Mouse (Mus musculus) CH12.LX (cell line): Measurements from ENCODE around the gene Cend1. TPM values are rescaled to one million over a fixed set of nuclear protein-coding genes. Genes with fewer than 3 reads are reported as not detected.

ENCODE experiments used
- DNase-seq: peaks from one replicate; pipeline ENCODE4 v3.0.0-alpha.2; 2013; ENCODE audit errors: extremely low read depth
- H3K27ac ChIP-seq: 2 replicates; pipeline ENCODE4 v1.5.1; 2012; ENCODE audit warnings: low read depth, mild to moderate bottlenecking, control low read depth, moderate library complexity; ENCODE audit not compliant: insufficient read depth
- H3K27me3 ChIP-seq: replicated peaks from 2 replicates; pipeline ENCODE3; 2012; ENCODE audit warnings: inconsistent platforms
- H3K36me3 ChIP-seq, 2 experiments: replicated peaks in 1 of 2; 2 replicates each; pipeline versions ENCODE3 to v1.6.1; 2012; ENCODE audit warnings: inconsistent platforms in 1 of 2, low read length in 1 of 2, mild to moderate bottlenecking in 1 of 2, mixed read lengths in 1 of 2, moderate library complexity in 1 of 2; ENCODE audit not compliant: control insufficient read depth in 1 of 2, insufficient read depth in 1 of 2
- H3K4me1 ChIP-seq, 2 experiments: 2 replicates each; pipeline ENCODE4 v1.6.1; 2012; ENCODE audit warnings: inconsistent platforms in 1 of 2, moderate library complexity in 1 of 2; ENCODE audit not compliant: insufficient read depth in 2 of 2, control insufficient read depth in 1 of 2
- H3K4me2 ChIP-seq: 2 replicates; pipeline ENCODE4 v1.6.1; 2012; ENCODE audit warnings: low read depth, mild to moderate bottlenecking, control low read depth; ENCODE audit not compliant: poor library complexity, insufficient read depth, severe bottlenecking
- H3K4me3 ChIP-seq, 3 experiments: fragments of 150-350 bp in 1 of 3; sonication (generic) in 1 of 3; replicated peaks in 1 of 3; 2 replicates each; pipeline versions ENCODE3 to v1.5.1; 2011 to 2012; ENCODE audit warnings: low read depth in 2 of 3, low read length in 2 of 3, mild to moderate bottlenecking in 2 of 3, moderate library complexity in 2 of 3, control low read depth in 1 of 3, improper control_type of control experiment in 1 of 3, inconsistent platforms in 1 of 3, mixed read lengths in 1 of 3; ENCODE audit not compliant: poor library complexity in 1 of 3
- H3K79me2 ChIP-seq: replicated peaks from 2 replicates; pipeline ENCODE4 v1.6.1; 2012; ENCODE audit warnings: mild to moderate bottlenecking, moderate library complexity; ENCODE audit not compliant: control insufficient read depth, poor library complexity, insufficient read depth, severe bottlenecking; ENCODE audit errors: extremely low read depth
- H3K9ac ChIP-seq: 2 replicates; pipeline ENCODE4 v1.6.1; 2012; ENCODE audit warnings: low read depth, mild to moderate bottlenecking, control low read depth, moderate library complexity; ENCODE audit not compliant: insufficient read depth
- H3K9me3 ChIP-seq: replicated peaks from 2 replicates; pipeline ENCODE3; 2012; ENCODE audit warnings: low read length, inconsistent platforms, mixed read lengths
- BHLHE40 ChIP-seq: IDR thresholded peaks from 2 replicates; pipeline ENCODE4 v1.6.1; 2011; ENCODE audit warnings: mild to moderate bottlenecking, low read depth, low read length, improper control_type of control experiment
- CHD1 ChIP-seq: IDR thresholded peaks from 2 replicates; pipeline ENCODE4 v1.6.1; 2012; ENCODE audit warnings: low read depth, low read length, improper control_type of control experiment, inconsistent platforms
- CTCF ChIP-seq, 2 experiments: IDR thresholded peaks in 1 of 2; conservative IDR thresholded peaks in 1 of 2; 2 replicates each; pipeline ENCODE4 v1.5.1; 2011 to 2012; ENCODE audit warnings: low read depth in 2 of 2, low read length in 2 of 2, improper control_type of control experiment in 1 of 2, inconsistent platforms in 1 of 2, mild to moderate bottlenecking in 1 of 2, moderate library complexity in 1 of 2
- ELF1 ChIP-seq: IDR thresholded peaks from 2 replicates; pipeline ENCODE4 v1.6.1; 2014; ENCODE audit warnings: low read depth, mild to moderate bottlenecking, inconsistent platforms, low read length, improper control_type of control experiment
- ETS1 ChIP-seq: conservative IDR thresholded peaks from 2 replicates; pipeline ENCODE4 v1.6.1; 2012; ENCODE audit warnings: low read depth, mild to moderate bottlenecking, inconsistent platforms, low read length, improper control_type of control experiment, moderate library complexity
- GABPA ChIP-seq: IDR thresholded peaks from 2 replicates; pipeline ENCODE4 v1.6.1; 2012; ENCODE audit warnings: low read depth, low read length, improper control_type of control experiment, inconsistent platforms; ENCODE audit not compliant: insufficient replicate concordance
- IRF4 ChIP-seq: IDR thresholded peaks from 2 replicates; pipeline ENCODE4 v1.6.1; 2014; ENCODE audit warnings: low read depth, mild to moderate bottlenecking, inconsistent platforms, low read length, improper control_type of control experiment
- JUN ChIP-seq: IDR thresholded peaks from 2 replicates; pipeline ENCODE4 v1.6.1; 2011; ENCODE audit warnings: low read depth, mild to moderate bottlenecking, low read length, improper control_type of control experiment, moderate library complexity; ENCODE audit not compliant: insufficient read depth
- JUND ChIP-seq: conservative IDR thresholded peaks from 2 replicates; pipeline ENCODE4 v1.6.1; 2011; ENCODE audit warnings: low read depth, low read length, improper control_type of control experiment
- MAFK ChIP-seq: IDR thresholded peaks from 2 replicates; pipeline ENCODE4 v1.6.1; 2011; ENCODE audit warnings: low read length, improper control_type of control experiment; ENCODE audit not compliant: insufficient replicate concordance
- MAX ChIP-seq: IDR thresholded peaks from 2 replicates; pipeline ENCODE4 v1.6.1; 2011; ENCODE audit warnings: low read length, improper control_type of control experiment
- MEF2A ChIP-seq: IDR thresholded peaks from 2 replicates; pipeline ENCODE4 v1.6.1; 2014; ENCODE audit warnings: low read depth, mild to moderate bottlenecking, inconsistent platforms, low read length, improper control_type of control experiment, borderline replicate concordance
- MXI1 ChIP-seq: IDR thresholded peaks from 2 replicates; pipeline ENCODE4 v1.6.1; 2011; ENCODE audit warnings: mild to moderate bottlenecking, low read depth, low read length, improper control_type of control experiment
- MYC ChIP-seq: IDR thresholded peaks from 2 replicates; pipeline ENCODE4 v1.6.1; 2011; ENCODE audit warnings: low read depth, mild to moderate bottlenecking, improper control_type of control experiment, low read length
- NELFE ChIP-seq: IDR thresholded peaks from 2 replicates; pipeline ENCODE4 v1.6.1; 2011; ENCODE audit warnings: low read depth, low read length, improper control_type of control experiment
- PAX5 ChIP-seq: IDR thresholded peaks from 2 replicates; pipeline ENCODE4 v1.6.1; 2012; ENCODE audit warnings: low read length, inconsistent platforms, mixed read lengths
- POLR2A ChIP-seq: IDR thresholded peaks from 2 replicates; pipeline ENCODE4 v1.6.1; 2011; ENCODE audit warnings: low read depth, mild to moderate bottlenecking, improper control_type of control experiment, low read length
- POLR2AphosphoS2 ChIP-seq: IDR thresholded peaks from 2 replicates; pipeline ENCODE4 v1.6.1; 2011; ENCODE audit warnings: low read depth, low read length, improper control_type of control experiment
- RAD21 ChIP-seq: IDR thresholded peaks from 2 replicates; pipeline ENCODE4 v1.6.1; 2011; ENCODE audit warnings: low read depth, mild to moderate bottlenecking, low read length, improper control_type of control experiment, moderate library complexity
- RCOR1 ChIP-seq: conservative IDR thresholded peaks from 2 replicates; pipeline ENCODE4 v1.6.1; 2012; ENCODE audit warnings: low read depth, mild to moderate bottlenecking, inconsistent platforms, low read length, improper control_type of control experiment
- SMC3 ChIP-seq: IDR thresholded peaks from 2 replicates; pipeline ENCODE4 v1.6.1; 2011; ENCODE audit warnings: low read depth, low read length, improper control_type of control experiment
- TCF12 ChIP-seq: IDR thresholded peaks from 2 replicates; pipeline ENCODE4 v1.6.1; 2014; ENCODE audit warnings: low read depth, mild to moderate bottlenecking, inconsistent platforms, low read length, improper control_type of control experiment
- UBTF ChIP-seq: IDR thresholded peaks from 2 replicates; pipeline ENCODE4 v1.6.1; 2012; ENCODE audit warnings: low read depth, mild to moderate bottlenecking, inconsistent platforms, low read length, improper control_type of control experiment, moderate library complexity
- USF1 ChIP-seq: IDR thresholded peaks from 2 replicates; pipeline ENCODE4 v1.6.1; 2014; ENCODE audit warnings: low read depth, mild to moderate bottlenecking, inconsistent platforms, low read length, improper control_type of control experiment
- USF2 ChIP-seq: conservative IDR thresholded peaks from 2 replicates; pipeline ENCODE4 v1.6.1; 2011; ENCODE audit warnings: low read depth, low read length, improper control_type of control experiment
- ZC3H11A ChIP-seq: IDR thresholded peaks from 2 replicates; pipeline ENCODE4 v1.6.1; 2012; ENCODE audit warnings: low read depth, mild to moderate bottlenecking, inconsistent platforms, low read length, improper control_type of control experiment
- ZKSCAN1 ChIP-seq: IDR thresholded peaks from 2 replicates; pipeline ENCODE4 v1.6.1; 2012; ENCODE audit warnings: low read depth, inconsistent platforms, low read length, improper control_type of control experiment, borderline replicate concordance
- ZMIZ1 ChIP-seq: IDR thresholded peaks from 2 replicates; pipeline ENCODE4 v1.6.1; 2012; ENCODE audit warnings: low read depth, mild to moderate bottlenecking, inconsistent platforms, low read length, improper control_type of control experiment
- ZNF384 ChIP-seq: IDR thresholded peaks from 2 replicates; pipeline ENCODE4 v1.6.1; 2012; ENCODE audit warnings: low read depth, low read length, improper control_type of control experiment, inconsistent platforms
- dilution Hi-C: fragments of 300-500 bp; cut with MboI; formaldehyde crosslinking; loops from 2 replicates; pipeline ENCODE4 v1.14.3; 2020; ENCODE audit warnings: low sequenced_read_pairs; ENCODE audit not compliant: extremely low pct_unique_long_range_greater_than_20kb, extremely low pct_ligation_motif_present
- in situ Hi-C: fragments of 300-500 bp; cut with MboI; formaldehyde crosslinking; loops from 3 replicates; pipeline ENCODE4 v1.14.3; 2019; ENCODE audit warnings: low sequenced_read_pairs, low pct_ligation_motif_present, low pct_unique_long_range_greater_than_20kb, mixed read lengths
- polyA plus RNA-seq: library from polyadenylated mRNA; unstranded; fragments of >175 nt; gene quantifications from 2 replicates; pipeline ENCODE4 v1.2.1, GENCODE M21; 2012; ENCODE audit warnings: low read depth; ENCODE audit not compliant: insufficient read length
- total RNA-seq, 2 experiments: library from RNA; depleted of rRNA; stranded (reverse); fragments of 300-350 nt in 1 of 2; fragments of >200 nt in 1 of 2; gene quantifications; 2 replicates each; pipeline ENCODE4 v1.2.3; 2012 to 2014

Gene Cend1
- total and polyA plus RNA-seq, 3 experiments, result not detected

DNA sequence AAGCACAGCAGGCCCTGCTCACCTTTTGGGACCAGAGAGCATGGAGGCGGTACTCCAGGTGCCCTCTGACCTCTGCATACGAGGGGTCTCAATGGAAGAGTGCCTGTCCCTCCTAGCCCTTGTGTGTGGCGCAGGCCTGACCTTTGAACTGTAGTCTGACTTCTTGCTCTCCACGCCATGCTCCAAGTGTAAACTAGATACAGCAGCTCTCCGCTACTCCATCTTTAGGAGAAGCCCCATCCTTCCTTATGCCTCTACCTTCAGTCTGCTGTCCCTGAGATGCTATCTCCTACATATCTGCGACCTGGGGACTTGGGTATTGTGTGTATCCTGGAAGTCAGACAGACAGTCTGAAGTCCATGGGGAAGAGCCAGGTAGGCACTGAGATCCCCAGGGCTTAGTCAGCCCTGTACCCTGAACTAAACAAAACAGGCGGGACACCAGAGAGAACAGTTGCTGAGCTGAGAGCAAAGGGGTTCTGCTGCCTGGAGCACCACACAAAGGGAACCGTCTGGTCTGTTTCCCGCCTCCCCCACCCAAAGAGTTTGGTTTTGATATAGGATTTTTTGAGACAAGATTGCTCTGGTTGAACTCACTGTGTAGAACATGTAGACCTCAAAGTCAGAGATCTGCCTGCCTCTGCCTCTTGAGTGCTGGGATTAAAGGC is 6.7 kb upstream of the Cend1 start:
- in situ Hi-C loops, result no loop called here
- dilution Hi-C loops, result no loop called here
- H3K79me2 ChIP-seq, result peaks cover 12% of the 10 kb centered on the region
- no peaks in the 10 kb centered on the region for H3K9me3 ChIP-seq
- H3K27ac ChIP-seq, result peak overlapping the region; percentile 28; the same call in 1 of the 2 replicates
- peaks cover 20 to 44% of the 10 kb centered on the region in 2 experiments for H3K4me1 ChIP-seq
- peak overlapping the region; percentile 92 for H3K4me2 ChIP-seq
- TF ChIP-seq CHD1 (no peak), NELFE (no peak), UBTF (no peak), ZNF384 (no peak), POLR2A (no peak), PAX5 (no peak)
- H3K27me3 ChIP-seq, result no peaks in the 10 kb centered on the region
- H3K9ac ChIP-seq, result peak overlapping the region; percentile 45
- peak overlapping the region; percentile 50 to 70 (median 51) for H3K4me3 ChIP-seq
- DNase-seq, result no peak
- peaks cover 60 to 66% of the 10 kb centered on the region in 2 experiments for H3K36me3 ChIP-seq

DNA sequence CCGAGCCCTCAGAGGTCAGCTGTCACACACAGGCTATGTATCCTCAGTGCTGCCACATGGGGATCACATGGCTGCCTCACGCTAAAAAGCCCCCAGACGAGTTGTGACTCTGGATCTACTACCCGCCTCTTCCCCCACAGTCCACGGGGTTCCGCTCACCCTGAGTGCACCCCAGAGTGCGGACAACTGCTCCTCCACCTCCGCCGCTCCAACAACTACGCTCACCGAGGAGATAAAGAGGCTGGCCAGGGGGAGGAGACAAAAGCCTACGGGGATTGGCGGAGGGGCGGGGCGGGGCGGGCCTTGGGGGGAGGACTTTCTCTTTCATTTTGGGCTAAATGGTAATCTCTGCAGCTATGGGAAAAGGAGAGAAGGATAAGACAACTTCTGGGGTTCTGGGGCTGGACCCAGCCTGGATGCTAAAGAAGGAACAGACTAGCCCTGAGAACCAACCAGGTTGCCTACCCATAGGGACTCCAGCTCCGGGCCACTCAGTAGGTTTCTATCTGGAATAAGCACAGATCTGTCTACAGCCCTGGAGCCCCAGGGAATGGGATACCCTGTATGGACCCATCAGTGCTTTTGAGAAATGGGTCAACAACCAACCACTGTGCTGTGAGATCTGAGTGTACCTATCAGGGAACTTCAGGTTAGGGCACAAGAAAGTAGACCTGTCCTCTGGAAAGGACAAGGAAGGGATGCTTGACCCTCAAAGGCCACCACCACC is 6.0 kb upstream of the Cend1 start:
- Histone ChIP-seq H3K4me1 (peaks cover 17 to 37% of the 10 kb centered on the region in 2 experiments), H3K9me3 (no peaks in the 10 kb centered on the region), H3K27me3 (no peaks in the 10 kb centered on the region), H3K4me2 (peak overlapping the region; percentile 92), H3K9ac (peak overlapping the region; percentile 62), H3K36me3 (peaks cover 62 to 66% of the 10 kb centered on the region in 2 experiments), H3K27ac (peak overlapping the region; percentile 28; the same call in 1 of the 2 replicates), H3K4me3 (peak overlapping the region; percentile 50 to 65 (median 55)), H3K79me2 (peaks cover 12% of the 10 kb centered on the region)
- in situ Hi-C loops, result no loop called here
- DNase-seq, result peak; percentile 67
- dilution Hi-C loops, result no loop called here
- TF ChIP-seq MEF2A (no peak), JUND (no peak), TCF12 (peak; percentile 29; the same call in 1 of the 2 replicates), ELF1 (no peak), ZC3H11A (no peak), CHD1 (no peak), MAFK (no peak), MXI1 (peak; percentile 81), NELFE (no peak; the same call in 1 of the 2 replicates), CTCF (conservative IDR thresholded peaks at IDR 0.05 in 1 of 2, IDR thresholded peaks at IDR 0.05 in 1 of 2; ENCODE audit: low read depth in 2 of 2, low read length in 2 of 2) (no peak), MAX (no peak), RAD21 (no peak), UBTF (no peak), USF2 (no peak), PAX5 (no peak), BHLHE40 (no peak), JUN (no peak), POLR2A (peak; percentile 58), ZNF384 (no peak), ZKSCAN1 (no peak), SMC3 (no peak), RCOR1 (no peak), MYC (0 out of 2 replicates have a peak, but pooled peaks have one; percentile 43), IRF4 (no peak), POLR2AphosphoS2 (no peak), ETS1 (no peak), GABPA (no peak), USF1 (no peak), ZMIZ1 (0 out of 2 replicates have a peak, but pooled peaks have one; percentile 19)
